Mouse (Mus musculus): ENCODE measurements around the gene Cdk10.

GRCm38 (mm10) chr8:123250940-123251339 is 26.3 kb downstream of the Cdk10 start:
- TF ChIP-seq CTCF (conservative IDR thresholded peaks at IDR 0.05 in 1 of 2, IDR thresholded peaks at IDR 0.05 in 1 of 2; ENCODE audit: low read depth in 2 of 2, low read length in 2 of 2), result no peak
- no peak for TF ChIP-seq HCFC1 (IDR thresholded peaks at IDR 0.05; ENCODE audit: low read depth, low read length)
- TF ChIP-seq UBTF (IDR thresholded peaks at IDR 0.05; ENCODE audit: low read depth, low read length), result 0 out of 2 replicates have a peak, but pooled peaks have one; percentile 54
- TF ChIP-seq ZC3H11A (IDR thresholded peaks at IDR 0.05; ENCODE audit: low read depth, low read length), result no peak
- TF ChIP-seq RAD21 (IDR thresholded peaks at IDR 0.05; ENCODE audit: low read depth, low read length), result no peak
- TF ChIP-seq NRF1 (IDR thresholded peaks at IDR 0.05; ENCODE audit: low read depth, low read length), result no peak
- TF ChIP-seq POLR2A (IDR thresholded peaks at IDR 0.05; ENCODE audit: low read depth, low read length), result no peak
- TF ChIP-seq EP300 (IDR thresholded peaks at IDR 0.05; ENCODE audit: low read length), result peak; percentile 72
- TF ChIP-seq GABPA (IDR thresholded peaks at IDR 0.05; ENCODE audit: insufficient replicate concordance, low read depth, low read length), result no peak
- peak; percentile 33; the same call in 1 of the 2 replicates for TF ChIP-seq TCF12 (IDR thresholded peaks at IDR 0.05; ENCODE audit: low read depth, low read length)
- TF ChIP-seq TBP (conservative IDR thresholded peaks at IDR 0.05; ENCODE audit: low read depth, low read length), result no peak
- no peak for TF ChIP-seq ZNF384 (IDR thresholded peaks at IDR 0.05; ENCODE audit: low read depth, low read length)

Data from CH12.LX (cell line).